Mouse (Mus musculus): ENCODE data around the gene Agtpbp1.
"Not testable (repeated sequence)": the region's sequence is repeated elsewhere in the genome, so short reads cannot be mapped to it uniquely, and the experiment has no call there.

Gene Agtpbp1

GRCm38 (mm10) chr13:59521271-59522064 lies 63.6 kb downstream of the Agtpbp1 start:
- no peak for DNase-seq

DNA sequence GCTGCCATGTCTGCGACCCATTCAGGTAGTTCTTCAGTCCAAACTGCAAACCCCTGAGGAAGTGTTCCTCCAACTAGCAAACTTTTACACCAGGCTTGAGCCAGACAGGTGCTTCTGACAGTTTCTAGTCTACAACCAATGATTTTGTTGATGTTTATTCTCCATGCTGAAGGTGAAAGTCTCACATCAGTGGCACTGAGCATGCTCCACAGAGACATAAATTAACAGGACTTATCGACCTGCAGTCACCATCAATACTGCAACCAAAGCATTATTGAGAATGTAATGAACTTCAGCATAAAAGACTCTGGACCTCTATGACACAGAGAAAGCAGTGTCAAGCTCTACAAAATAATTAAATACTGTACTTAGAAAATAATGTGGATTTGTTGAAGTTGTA lies 64.2 kb downstream of the Agtpbp1 start:
- DNase-seq = no peak

DNA sequence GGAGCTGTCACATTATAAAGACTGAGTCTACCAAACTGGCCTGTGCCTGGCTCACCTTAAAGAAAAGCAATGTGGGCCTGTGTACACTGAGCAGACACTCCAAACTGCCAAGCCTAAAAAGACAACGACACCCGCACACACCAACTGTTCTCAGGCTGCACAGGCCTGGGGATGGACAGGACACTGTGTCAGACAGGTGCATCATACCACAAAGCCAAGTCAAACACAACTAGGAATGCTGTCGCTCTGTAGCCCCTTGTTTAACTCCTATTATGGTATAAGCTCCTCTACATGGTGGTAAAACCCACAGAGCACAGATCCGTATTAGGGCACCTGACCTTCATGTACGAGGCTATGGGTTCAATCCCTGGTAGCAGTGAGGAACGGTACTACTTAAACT lies 65.5 kb downstream of the Agtpbp1 start:
- no peak for DNase-seq

GRCm38 (mm10) chr13:59518016-59518415 lies 67.0 kb downstream of the Agtpbp1 start:
- no peak for DNase-seq

DNA sequence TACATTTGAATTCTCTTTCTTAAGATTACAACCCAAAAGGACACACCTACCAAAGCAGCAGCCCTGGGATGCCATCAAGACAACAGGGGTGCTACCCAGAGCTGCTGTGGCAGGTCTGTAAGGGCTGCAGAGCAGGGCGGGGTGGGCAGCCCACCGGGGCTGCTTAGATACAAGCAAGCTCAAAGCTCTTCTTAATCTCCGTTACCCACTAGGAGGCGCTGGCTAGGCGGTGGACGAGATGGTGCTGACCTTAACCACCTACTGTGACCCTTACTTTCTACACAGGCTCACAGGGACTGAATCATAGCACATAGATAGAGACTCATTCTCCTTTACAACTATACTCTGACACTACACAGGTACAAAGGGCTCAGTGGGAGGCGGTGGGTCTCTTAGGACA lies 70.0 kb downstream of the Agtpbp1 start:
- peak; percentile 22 for DNase-seq

- peak; percentile 31 for DNase-seq
Measured at GRCm38 (mm10) chr13:59509644-59510366, 75.2 kb downstream of the Agtpbp1 start.

DNA sequence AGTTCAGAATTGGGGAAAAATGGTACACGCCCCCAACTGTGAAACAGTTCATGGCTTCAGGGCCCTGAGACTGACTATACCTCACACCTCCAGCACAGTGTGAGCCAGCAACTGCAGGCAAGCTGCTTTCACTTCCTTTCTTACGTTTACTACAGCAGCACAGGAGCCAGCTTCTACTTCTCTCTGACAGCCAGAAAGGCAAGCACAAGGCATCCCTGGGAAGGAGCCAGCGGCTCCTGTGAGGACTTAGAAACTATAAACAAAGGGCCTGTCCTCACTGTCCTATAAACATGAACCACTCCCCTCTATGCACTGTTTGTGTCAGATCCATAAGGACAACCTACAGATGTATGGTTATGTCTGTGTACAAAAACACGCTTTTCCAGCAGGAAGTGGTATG lies 76.4 kb downstream of the Agtpbp1 start:
- no peak for DNase-seq

DNA sequence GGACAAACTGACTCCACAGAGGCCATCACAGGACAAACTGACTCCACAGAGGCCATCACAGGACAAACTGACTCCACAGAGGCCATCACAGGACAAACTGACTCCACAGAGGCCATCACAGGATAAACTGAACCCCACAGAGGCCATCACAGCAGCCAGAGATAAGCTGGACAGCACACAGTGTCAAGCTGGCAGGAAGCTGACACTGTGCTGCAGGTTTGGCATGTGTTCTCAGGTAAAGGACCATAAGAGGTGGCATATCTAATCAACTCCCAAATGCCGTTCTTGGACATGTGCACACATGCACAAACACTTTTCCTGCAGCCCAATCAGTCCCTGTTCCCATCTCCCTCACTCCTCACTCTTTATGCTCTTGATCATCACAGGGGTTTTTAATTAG lies 78.6 kb downstream of the Agtpbp1 start:
- DNase-seq = no peak

DNA sequence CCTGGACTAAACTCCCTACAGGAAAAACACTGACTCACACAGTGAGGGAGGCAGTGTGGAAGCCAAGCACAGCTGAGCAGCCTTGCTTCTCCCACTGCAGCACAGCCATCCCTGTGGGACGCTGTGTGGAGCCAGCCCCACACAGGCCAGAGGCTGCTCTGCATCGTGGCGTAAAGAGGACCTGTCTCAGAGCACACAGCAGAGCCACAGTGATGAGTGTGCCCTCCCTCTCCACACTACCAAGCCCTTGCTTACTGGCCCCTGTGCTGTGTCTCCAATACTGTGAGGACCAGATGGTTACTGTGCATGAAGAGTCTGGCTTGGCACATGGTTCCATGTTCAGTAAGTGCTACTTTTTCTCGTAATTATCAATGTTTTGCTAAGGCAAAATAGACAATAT lies 79.2 kb downstream of the Agtpbp1 start:
- no peak for DNase-seq

DNA sequence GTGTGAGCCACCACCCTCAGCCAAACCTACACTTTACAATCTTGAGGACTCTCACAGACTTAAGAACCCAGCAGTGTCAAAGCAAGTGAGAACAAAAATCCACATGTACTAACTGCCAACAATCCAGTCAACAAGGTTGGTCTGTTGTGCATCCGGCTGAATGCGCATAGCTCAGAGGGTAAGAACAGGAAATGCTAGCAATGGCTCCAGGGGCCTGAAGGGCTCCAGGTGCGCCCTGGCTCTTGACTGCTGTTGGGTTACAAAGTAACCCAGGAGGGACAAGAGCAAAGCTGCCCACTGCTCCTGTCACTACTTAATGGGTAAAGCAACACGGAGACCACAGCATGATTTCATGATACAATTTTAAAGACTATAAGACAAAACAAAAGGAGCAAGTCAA lies 81.4 kb downstream of the Agtpbp1 start:
- no peak for DNase-seq

DNA sequence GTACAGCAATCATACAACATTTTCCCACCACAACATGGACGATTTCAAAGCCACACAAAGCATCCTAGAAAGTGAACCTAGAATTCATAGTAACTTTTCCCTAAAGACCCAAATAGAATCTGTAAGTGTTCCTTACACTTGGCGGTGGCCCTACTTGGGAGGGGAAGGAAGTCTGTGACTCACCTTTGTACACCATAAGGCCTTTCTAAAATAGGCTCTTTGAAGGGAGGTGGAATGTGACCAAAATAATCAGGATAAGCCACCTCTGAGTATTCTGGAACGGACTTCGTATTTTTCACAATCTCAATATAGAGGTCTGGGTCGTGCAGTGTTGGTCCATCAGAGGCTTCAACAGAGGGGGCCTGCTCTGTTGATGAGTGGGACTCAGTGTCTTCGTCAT lies 85.2 kb downstream of the Agtpbp1 start:
- DNase-seq = no peak

- no peak for DNase-seq
Measured at GRCm38 (mm10) chr13:59499374-59499773, 85.7 kb downstream of the Agtpbp1 start.

DNA sequence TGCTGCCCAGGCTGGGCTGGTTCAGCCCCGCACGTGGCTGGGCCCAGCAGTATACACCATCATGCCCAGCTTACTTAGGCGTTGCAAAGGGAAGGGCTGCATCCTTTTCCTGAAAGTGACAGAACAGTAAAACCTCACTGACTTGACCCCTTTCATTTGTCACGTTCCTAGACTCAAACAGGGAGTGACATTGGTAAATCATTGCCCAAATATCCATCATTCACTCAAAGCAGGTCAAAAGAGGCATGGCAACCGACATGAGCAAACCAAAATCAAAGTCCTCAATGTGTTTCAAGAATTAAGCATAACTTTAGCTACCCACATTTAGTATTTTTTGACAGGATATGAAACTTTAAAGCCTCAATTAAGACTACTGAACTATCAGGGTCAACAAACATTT lies 86.8 kb downstream of the Agtpbp1 start:
- no peak for DNase-seq

GRCm38 (mm10) chr13:59495839-59496238 lies 89.2 kb downstream of the Agtpbp1 start:
- no peak for DNase-seq

GRCm38 (mm10) chr13:59494619-59495262 lies 90.3 kb downstream of the Agtpbp1 start:
- no peak for DNase-seq

DNA sequence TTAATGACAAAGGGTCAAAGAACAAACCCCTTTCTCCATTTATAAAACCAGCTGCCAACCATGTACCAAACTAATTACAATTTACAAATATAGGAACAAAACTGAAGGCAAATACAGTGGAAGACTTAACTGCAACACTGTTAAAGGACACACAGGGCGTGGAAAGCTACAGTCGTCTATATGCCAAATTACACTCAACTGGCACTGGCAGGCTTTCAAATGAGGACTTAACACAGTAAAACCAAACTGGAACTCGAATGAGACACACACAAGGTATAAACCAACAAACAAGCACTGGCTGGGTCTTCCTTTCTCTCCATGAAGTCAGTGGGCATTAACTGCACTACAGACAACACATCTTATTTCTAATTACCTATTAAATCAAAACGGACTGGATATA lies 94.3 kb downstream of the Agtpbp1 start:
- DNase-seq = no peak

DNA sequence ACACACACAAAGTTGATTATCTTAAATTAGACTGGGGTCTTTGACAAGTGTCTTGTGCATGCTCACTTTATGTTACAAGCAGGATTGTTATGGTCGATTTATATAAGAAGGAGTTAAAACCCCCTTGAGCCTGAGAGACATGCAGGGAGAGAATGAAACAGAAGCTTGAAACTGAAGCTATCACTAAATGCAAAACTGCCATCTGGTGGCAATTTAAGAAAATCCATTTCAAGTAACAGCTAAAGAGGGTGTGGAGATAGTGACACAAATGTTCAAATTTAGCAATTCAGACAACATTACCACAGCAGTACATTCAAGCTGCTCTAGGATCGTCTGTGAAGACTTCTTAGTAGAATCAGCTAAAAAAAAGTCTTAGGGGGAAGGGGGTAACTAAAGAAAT lies 95.9 kb downstream of the Agtpbp1 start:
- no peak for DNase-seq

DNA sequence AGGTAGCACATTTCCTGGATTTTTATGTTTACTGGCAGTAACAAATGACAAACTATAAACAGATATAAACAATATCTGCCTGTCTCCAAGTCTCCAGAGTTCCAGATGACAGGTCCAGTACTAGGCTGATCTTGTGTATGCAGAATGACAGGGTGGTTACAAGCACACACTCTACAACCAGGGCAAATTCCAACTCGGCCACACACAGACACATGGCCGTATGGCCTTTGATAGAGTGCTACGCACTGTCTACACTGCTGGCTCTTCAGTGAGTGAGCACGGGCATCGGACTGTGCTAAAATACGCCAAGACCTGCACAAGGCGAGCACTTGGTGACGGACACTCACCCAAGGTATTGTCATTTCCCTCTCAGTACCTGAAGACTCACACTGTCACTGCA lies 97.7 kb downstream of the Agtpbp1 start:
- DNase-seq = no peak

- DNase-seq = no peak
Measured at GRCm38 (mm10) chr13:59486243-59486642, 98.8 kb downstream of the Agtpbp1 start.

DNA sequence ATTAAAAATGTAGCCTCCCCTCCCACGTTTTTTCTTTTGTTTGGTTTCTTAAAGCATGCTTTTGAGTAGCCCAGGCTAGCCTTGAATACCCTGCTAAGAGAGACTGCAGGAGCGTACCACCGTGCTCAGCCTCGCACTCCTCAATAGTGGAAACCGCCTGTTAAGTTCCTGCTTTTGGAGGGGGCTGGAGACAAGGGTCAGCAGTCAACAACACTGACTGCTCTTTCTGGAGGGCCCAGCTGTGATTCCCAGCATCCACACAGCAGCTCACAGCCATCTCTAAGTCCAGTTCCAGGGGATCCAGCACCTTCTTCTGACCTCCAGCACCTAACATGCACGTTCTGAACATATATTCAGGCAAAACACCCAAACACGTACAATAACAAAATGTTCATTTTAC lies 99.6 kb downstream of the Agtpbp1 start:
- no peak for DNase-seq

GRCm38 (mm10) chr13:59481484-59481855 lies 103.6 kb downstream of the Agtpbp1 start:
- no peak for DNase-seq

DNA sequence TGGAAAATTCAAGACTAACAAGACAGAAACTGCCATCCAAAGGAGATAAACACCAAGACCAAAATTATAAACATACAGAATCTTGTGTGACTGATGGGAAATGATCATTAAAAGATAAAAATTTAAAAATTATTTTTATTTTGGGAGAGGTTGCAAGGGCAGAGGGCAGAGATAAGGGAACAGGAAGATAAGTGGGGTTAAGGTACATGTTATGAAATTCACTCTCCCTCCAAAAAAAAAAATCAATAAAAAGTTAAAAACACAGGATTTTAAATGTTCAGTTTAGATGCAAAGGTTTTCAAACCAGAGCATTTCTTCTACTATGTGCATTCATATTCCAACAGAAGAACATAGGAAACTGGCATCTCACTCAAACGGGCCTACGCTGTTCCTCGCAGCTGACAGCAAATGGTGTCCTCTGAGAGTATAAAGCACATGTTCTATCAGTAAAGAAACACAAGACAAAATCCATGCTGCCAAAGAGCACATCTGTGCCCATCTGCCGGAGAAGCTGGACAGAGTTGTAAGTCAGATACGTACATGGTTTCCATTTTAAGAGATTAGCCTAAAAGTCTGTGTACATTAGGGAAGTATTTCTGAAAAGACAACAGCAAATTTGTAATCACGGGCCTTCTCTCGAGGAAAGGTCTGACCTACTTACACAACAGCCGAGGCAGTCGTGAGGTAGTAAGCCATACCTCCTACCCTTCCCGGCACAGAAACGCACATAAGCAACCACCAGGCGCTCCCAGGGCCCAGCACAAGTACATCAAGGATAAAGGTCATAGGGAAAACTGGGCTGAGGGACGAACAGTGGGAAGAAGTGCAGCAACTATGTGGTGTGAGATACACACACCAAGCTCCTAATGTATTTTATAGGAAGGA lies 104.2 kb downstream of the Agtpbp1 start:
- no peak for DNase-seq

DNA sequence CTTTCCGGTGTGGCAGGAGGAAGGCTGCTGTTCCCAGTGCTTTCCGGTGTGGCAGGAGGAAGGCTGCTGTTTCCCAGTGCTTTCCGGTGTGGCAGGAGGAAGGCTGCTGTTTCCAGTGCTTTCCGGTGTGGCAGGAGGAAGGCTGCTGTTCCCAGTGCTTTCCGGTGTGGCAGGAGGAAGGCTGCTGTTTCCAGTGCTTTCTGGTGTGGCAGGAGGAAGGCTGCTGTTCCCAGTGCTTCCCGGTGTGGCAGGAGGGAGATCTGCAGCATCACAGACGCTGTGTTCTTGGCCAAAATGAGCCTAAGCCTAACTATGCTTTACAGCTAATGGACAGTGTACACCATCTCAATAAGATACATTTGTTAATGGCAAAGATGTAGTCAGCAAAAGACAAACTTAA lies 107.1 kb downstream of the Agtpbp1 start:
- DNase-seq = not testable (repeated sequence)
